Mouse (Mus musculus): ENCODE measurements around the gene Sh3d19. TPM values are rescaled to one million over a fixed set of nuclear protein-coding genes. Genes with fewer than 3 reads are reported as not detected.

Gene Sh3d19
- polyA plus RNA-seq, 1 experiment from 2014 or later = 20.3 TPM

GRCm38 (mm10) chr3:86047686-86048408 is 76.9 kb downstream of the Sh3d19 start:
- no peak for DNase-seq (ENCODE audit: low spot score)
- WGBS = 95% methylated on average over 9 of the region's 9 CpGs
- Histone ChIP-seq H3K4me1 (peaks cover under 1% of the 10 kb centered on the region; the same call in 1 of the 2 replicates), H3K27me3 (ENCODE audit: low read depth, poor library complexity, severe bottlenecking) (no peaks in the 10 kb centered on the region), H3K27ac (no peak overlapping the region), H3K36me3 (peaks cover 26% of the 10 kb centered on the region), H3K4me3 (no peak overlapping the region), H3K9me3 (replicated peaks) (no peaks in the 10 kb centered on the region)

DNA sequence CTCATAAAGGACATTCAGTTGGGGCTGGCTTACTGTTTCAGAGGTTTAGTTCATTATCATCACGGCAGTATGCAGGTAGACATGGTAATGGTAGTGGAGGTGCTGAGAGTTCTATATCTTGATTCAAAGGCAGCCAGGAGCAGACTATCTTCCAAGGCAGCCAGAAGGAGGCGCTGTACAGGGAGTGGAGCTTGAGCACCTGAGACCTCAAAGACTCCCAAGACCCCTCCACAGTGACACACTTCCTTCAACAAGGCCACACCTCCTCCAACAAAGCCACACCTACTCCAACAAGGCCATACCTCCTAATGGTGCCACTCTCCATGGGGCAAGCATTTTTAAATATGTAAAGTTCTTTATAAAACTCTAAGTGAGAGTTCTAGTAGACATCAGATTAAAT is 78.1 kb downstream of the Sh3d19 start:
- Histone ChIP-seq H3K9me3 (replicated peaks) (no peaks in the 10 kb centered on the region), H3K27me3 (ENCODE audit: low read depth, poor library complexity, severe bottlenecking) (no peaks in the 10 kb centered on the region), H3K27ac (no peak overlapping the region), H3K36me3 (peaks cover 22% of the 10 kb centered on the region), H3K4me1 (peaks cover 9% of the 10 kb centered on the region), H3K4me3 (no peak overlapping the region)
- DNase-seq (ENCODE audit: low spot score) = no peak
- WGBS = 80% methylated on average over 2 of the region's 2 CpGs

DNA sequence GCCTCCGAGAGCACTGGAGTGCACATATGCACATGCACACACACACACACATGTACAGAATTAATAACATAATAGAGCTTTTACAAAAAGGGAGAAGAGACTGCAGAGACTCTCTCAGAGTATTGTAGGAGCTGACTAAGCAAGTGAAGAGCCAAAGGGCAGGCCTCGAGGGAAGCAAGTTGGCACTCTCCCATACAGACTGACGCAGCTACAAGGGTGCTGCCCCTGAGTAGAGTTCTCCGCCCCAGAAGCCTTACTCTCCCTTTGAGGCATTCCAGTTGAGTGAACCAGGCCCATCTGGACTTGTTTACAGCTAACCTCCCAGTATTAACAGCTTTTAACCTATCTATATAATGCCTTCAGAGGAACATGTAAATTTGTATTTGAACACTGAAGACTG is 85.8 kb downstream of the Sh3d19 start:
- Histone ChIP-seq H3K4me3 (no peak overlapping the region), H3K27ac (0 out of 2 replicates have a peak overlapping the region, but pooled peaks have one; percentile 37), H3K36me3 (no peaks in the 10 kb centered on the region), H3K4me1 (peaks cover 29% of the 10 kb centered on the region), H3K9me3 (replicated peaks) (no peaks in the 10 kb centered on the region), H3K27me3 (ENCODE audit: low read depth, poor library complexity, severe bottlenecking) (no peaks in the 10 kb centered on the region)
- WGBS = 79% methylated on average over 4 of the region's 4 CpGs
- no peak for DNase-seq (ENCODE audit: low spot score)

- no peaks in the 10 kb centered on the region for H3K36me3 ChIP-seq
- no peak overlapping the region for H3K4me3 ChIP-seq
- H3K27me3 ChIP-seq (ENCODE audit: low read depth, poor library complexity, severe bottlenecking) = no peaks in the 10 kb centered on the region
- peaks cover 29% of the 10 kb centered on the region for H3K4me1 ChIP-seq
- no peak for DNase-seq (ENCODE audit: low spot score)
- WGBS = 82% methylated on average over 6 of the region's 6 CpGs
- H3K27ac ChIP-seq = no peak overlapping the region
- H3K9me3 ChIP-seq (replicated peaks) = no peaks in the 10 kb centered on the region
Observed at GRCm38 (mm10) chr3:86057436-86058095, 86.7 kb downstream of the Sh3d19 start.

- no peaks in the 10 kb centered on the region for H3K4me1 ChIP-seq
- DNase-seq (ENCODE audit: low spot score) = no peak
- H3K9me3 ChIP-seq (replicated peaks) = no peaks in the 10 kb centered on the region
- H3K4me3 ChIP-seq = no peak overlapping the region
- no peaks in the 10 kb centered on the region for H3K27me3 ChIP-seq (ENCODE audit: low read depth, poor library complexity, severe bottlenecking)
- WGBS = 91% methylated on average over 11 of the region's 11 CpGs
- H3K27ac ChIP-seq = no peak overlapping the region
- 0 out of 2 replicates have a peak, but pooled peaks cover 3% of the 10 kb centered on the region for H3K36me3 ChIP-seq
Observed at GRCm38 (mm10) chr3:86069646-86070250, 98.8 kb downstream of the Sh3d19 start.

DNA sequence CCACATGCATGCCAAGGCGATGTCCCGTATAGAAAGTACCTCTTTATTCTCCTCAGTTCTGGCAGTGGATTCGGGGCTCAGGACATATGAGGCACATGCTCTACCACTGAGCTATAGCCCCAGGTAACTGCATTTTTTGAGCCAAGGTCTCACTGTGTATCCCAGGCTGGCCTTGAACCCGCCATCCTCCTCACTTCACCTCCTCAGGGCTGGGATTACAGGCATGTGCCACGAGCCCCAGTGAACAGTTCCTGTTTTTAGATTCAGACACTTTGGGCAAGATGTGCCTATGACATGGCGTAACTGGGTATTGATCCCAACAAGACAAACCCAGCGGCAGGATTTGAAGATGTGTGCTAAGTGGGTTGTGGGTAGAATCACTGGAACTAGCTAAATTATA is 99.9 kb downstream of the Sh3d19 start:
- no peaks in the 10 kb centered on the region for H3K4me1 ChIP-seq
- 90% methylated on average over 7 of the region's 7 CpGs for WGBS
- no peak overlapping the region for H3K4me3 ChIP-seq
- no peak for DNase-seq (ENCODE audit: low spot score)
- no peaks in the 10 kb centered on the region for H3K9me3 ChIP-seq (replicated peaks)
- H3K27ac ChIP-seq = no peak overlapping the region
- 0 out of 2 replicates have a peak, but pooled peaks cover 3% of the 10 kb centered on the region for H3K36me3 ChIP-seq
- no peaks in the 10 kb centered on the region for H3K27me3 ChIP-seq (ENCODE audit: low read depth, poor library complexity, severe bottlenecking)

DNA sequence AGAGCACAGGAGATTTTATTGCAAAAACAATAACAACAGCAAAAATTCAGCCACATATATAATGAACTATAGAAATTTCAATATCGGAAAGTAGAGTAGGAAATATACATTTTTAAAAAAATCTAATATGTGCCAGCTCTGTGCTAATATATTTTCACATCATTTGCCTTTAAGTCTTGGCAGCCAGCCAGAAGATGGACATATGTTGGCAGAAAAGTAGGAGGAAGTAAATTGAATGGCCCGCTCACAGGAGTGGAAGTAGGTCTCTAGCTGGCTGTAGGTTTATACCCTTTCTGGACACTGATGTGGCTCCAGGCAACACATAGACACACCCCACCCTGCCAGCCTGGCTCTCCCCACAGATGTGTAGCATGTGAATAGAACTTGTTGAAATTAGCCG is 101.2 kb downstream of the Sh3d19 start:
- H3K36me3 ChIP-seq = 0 out of 2 replicates have a peak, but pooled peaks cover 3% of the 10 kb centered on the region
- no peak overlapping the region for H3K27ac ChIP-seq
- WGBS = 92% methylated on average over 3 of the region's 3 CpGs
- DNase-seq (ENCODE audit: low spot score) = no peak
- H3K4me1 ChIP-seq = no peaks in the 10 kb centered on the region
- H3K4me3 ChIP-seq = no peak overlapping the region
- H3K27me3 ChIP-seq (ENCODE audit: low read depth, poor library complexity, severe bottlenecking) = no peaks in the 10 kb centered on the region
- H3K9me3 ChIP-seq (replicated peaks) = no peaks in the 10 kb centered on the region

DNA sequence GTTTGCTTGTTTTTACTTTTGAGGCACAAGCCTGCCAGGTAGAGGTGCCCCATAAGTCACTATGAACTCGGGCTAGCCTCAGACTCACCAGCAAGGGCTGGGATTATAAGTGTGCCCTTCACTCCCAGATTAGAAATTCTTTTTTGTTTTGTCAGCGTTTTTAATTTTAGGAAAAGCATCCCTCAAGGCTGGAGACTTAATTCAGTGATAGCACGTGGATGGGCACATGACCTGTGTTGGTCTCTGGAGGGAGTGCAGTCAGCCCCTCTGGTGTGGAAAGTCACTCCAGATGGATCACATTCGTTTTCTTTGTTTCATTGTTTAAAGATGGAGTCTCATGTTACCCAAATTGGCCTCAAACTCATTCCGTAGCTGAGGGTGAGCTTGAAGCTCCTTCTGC is 102.0 kb downstream of the Sh3d19 start:
- H3K27me3 ChIP-seq (ENCODE audit: low read depth, poor library complexity, severe bottlenecking) = no peaks in the 10 kb centered on the region
- DNase-seq (ENCODE audit: low spot score) = no peak
- H3K36me3 ChIP-seq = 0 out of 2 replicates have a peak, but pooled peaks cover 3% of the 10 kb centered on the region
- H3K4me1 ChIP-seq = no peaks in the 10 kb centered on the region
- no peak overlapping the region for H3K27ac ChIP-seq
- WGBS = 72% methylated on average over 5 of the region's 5 CpGs
- no peaks in the 10 kb centered on the region for H3K9me3 ChIP-seq (replicated peaks)
- H3K4me3 ChIP-seq = no peak overlapping the region

DNA sequence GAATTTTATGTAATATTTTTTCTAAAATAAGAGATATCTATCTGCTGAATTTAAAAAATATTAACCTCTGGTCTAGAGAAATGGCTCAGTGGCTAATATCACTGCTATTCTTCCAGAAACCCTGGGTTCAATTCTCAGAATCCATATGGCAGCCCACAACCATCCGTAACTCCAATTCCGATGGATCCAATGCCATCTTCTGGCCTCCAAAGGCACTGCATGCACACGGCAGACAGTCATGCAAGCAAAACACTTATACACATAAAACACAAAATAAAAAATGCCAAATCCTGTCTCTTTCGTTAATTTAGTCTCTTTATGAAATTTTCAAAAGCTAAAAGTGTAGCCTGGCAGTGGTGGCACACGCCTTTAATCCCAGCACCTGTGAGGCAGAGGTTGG is 104.7 kb downstream of the Sh3d19 start:
- Histone ChIP-seq H3K27ac (no peak overlapping the region), H3K4me1 (no peaks in the 10 kb centered on the region), H3K9me3 (replicated peaks) (no peaks in the 10 kb centered on the region), H3K27me3 (ENCODE audit: low read depth, poor library complexity, severe bottlenecking) (no peaks in the 10 kb centered on the region), H3K4me3 (no peak overlapping the region), H3K36me3 (0 out of 2 replicates have a peak, but pooled peaks cover 3% of the 10 kb centered on the region)
- no peak for DNase-seq (ENCODE audit: low spot score)
- 96% methylated on average over 5 of the region's 5 CpGs for WGBS

DNA sequence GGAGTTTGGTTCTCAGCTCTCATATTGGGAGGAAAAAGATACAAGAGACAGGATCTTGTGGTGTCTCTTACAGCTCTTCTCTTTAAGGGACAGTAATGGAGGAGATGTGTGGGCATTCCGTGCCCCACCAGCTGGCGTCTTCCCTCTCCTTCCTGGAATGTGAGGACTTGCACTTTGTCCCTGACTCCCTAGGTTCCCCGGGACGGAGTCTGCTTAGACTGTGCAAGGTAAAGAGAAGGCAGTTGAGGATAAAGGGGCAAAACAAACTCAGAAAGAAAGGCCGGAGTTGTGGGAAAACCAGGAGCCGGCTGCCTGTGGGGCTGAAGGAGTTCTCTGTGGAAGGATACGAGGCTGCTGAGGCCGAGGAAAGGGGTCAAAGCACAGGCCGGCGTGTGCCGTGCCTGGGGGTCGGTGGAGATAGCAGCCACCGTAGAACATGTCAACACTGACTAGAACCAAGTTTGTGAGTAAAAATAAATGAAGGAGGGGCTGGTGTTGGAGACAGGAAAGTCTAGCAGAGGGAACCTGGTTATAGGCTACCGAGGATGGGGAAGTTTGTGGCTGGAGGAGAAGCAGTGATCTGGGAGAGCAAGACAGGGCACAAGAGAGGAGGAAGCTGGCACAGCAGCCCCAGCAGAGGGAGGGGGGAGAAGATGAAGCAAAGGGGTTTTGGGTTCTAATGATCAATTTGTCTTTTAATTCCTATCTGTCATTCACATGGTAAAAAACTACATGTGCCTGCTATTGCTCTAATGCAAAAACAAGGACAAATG is 105.8 kb downstream of the Sh3d19 start:
- no peak overlapping the region for H3K4me3 ChIP-seq
- no peaks in the 10 kb centered on the region for H3K27me3 ChIP-seq (ENCODE audit: low read depth, poor library complexity, severe bottlenecking)
- 0 out of 2 replicates have a peak, but pooled peaks cover 3% of the 10 kb centered on the region for H3K36me3 ChIP-seq
- H3K4me1 ChIP-seq = no peaks in the 10 kb centered on the region
- H3K27ac ChIP-seq = no peak overlapping the region
- 89% methylated on average over 14 of the region's 14 CpGs for WGBS
- H3K9me3 ChIP-seq (replicated peaks) = no peaks in the 10 kb centered on the region
- no peak for DNase-seq (ENCODE audit: low spot score)

DNA sequence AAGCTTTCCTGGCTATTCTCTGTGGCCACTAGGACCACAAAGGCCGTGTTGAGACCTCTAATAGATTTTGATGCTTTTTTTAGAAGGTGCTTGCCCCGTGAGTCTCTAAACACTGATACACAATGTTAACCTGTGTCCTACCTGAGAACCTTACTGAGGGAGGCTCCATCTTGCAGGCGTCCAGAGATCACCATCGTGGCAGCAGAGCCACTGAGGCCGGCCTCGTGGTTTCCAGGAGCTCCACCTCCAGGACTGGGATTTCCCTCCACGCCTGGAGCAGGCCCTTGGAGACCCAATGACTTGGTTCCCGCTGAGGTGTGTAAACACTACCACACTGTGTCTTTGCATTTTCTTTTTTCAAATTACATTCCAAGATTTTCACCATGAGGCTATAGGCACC is 112.1 kb downstream of the Sh3d19 start:
- H3K9me3 ChIP-seq (replicated peaks) = no peaks in the 10 kb centered on the region
- no peak overlapping the region for H3K4me3 ChIP-seq
- H3K36me3 ChIP-seq = peaks cover 24% of the 10 kb centered on the region
- DNase-seq (ENCODE audit: low spot score) = no peak
- 92% methylated on average over 8 of the region's 8 CpGs for WGBS
- H3K27me3 ChIP-seq (ENCODE audit: low read depth, poor library complexity, severe bottlenecking) = no peaks in the 10 kb centered on the region
- no peaks in the 10 kb centered on the region for H3K4me1 ChIP-seq
- no peak overlapping the region for H3K27ac ChIP-seq

- H3K36me3 ChIP-seq = peaks cover 24% of the 10 kb centered on the region
- H3K4me1 ChIP-seq = no peaks in the 10 kb centered on the region
- no peak overlapping the region for H3K27ac ChIP-seq
- DNase-seq (ENCODE audit: low spot score) = no peak
- no peak overlapping the region for H3K4me3 ChIP-seq
- no peaks in the 10 kb centered on the region for H3K27me3 ChIP-seq (ENCODE audit: low read depth, poor library complexity, severe bottlenecking)
- H3K9me3 ChIP-seq (replicated peaks) = no peaks in the 10 kb centered on the region
- WGBS = 92% methylated on average over 19 of the region's 19 CpGs
Observed at GRCm38 (mm10) chr3:86085001-86085400, 114.1 kb downstream of the Sh3d19 start.

Measured in limb, embryonic 10.5 days (tissue).